Mouse (Mus musculus): ENCODE data around the gene Ddo.

GRCm38 (mm10) chr10:40666943-40667342, 37.1 kb downstream of the Ddo start:
- no peak for TF ChIP-seq POLR2A (IDR thresholded peaks at IDR 0.05; ENCODE audit: borderline replicate concordance, extremely low read depth, low read depth, low read length)
- no peak for TF ChIP-seq CTCF (IDR thresholded peaks at IDR 0.05; ENCODE audit: insufficient read depth, low read length)
